Mouse (Mus musculus) kidney, adult 2 months (tissue): ENCODE measurements around the gene Actg2. TPM values are rescaled to one million over a fixed set of nuclear protein-coding genes. Genes with fewer than 3 reads are reported as not detected.

Experiments used
- DNase-seq: peaks from one replicate; pipeline ENCODE4 v3.0.0; 2021
- H3K27ac ChIP-seq: fragments of 200-500 bp; 2 replicates; pipeline ENCODE4 v1.5.1; 2012; ENCODE audit warnings: low read depth, low read length, control low read depth, inconsistent platforms; ENCODE audit not compliant: insufficient read depth
- H3K27me3 ChIP-seq: fragments of 200-500 bp; replicated peaks from 2 replicates; pipeline ENCODE4 v1.6.1; 2012; ENCODE audit warnings: mild to moderate bottlenecking, moderate library complexity, low read length, inconsistent platforms; ENCODE audit not compliant: control insufficient read depth, insufficient read depth
- H3K36me3 ChIP-seq: fragments of 200-500 bp; 2 replicates; pipeline ENCODE4 v1.6.1; 2012; ENCODE audit warnings: mild to moderate bottlenecking, moderate library complexity, low read length, inconsistent platforms; ENCODE audit not compliant: control insufficient read depth, insufficient read depth
- H3K4me1 ChIP-seq: fragments of 200-500 bp; 2 replicates; pipeline ENCODE4 v1.6.1; 2011; ENCODE audit warnings: low read length; ENCODE audit not compliant: control insufficient read depth, insufficient read depth
- H3K4me3 ChIP-seq: fragments of 200-500 bp; 2 replicates; pipeline ENCODE4 v1.5.1; 2011; ENCODE audit warnings: mild to moderate bottlenecking, low read depth, low read length, control low read depth; ENCODE audit not compliant: insufficient read depth
- CTCF ChIP-seq: fragments of 200-500 bp; conservative IDR thresholded peaks from 2 replicates; pipeline ENCODE4 v1.5.1; 2011; ENCODE audit warnings: low read depth, mild to moderate bottlenecking, control low read depth, low read length, moderate library complexity, mixed read lengths; ENCODE audit not compliant: insufficient read depth, insufficient read length
- POLR2A ChIP-seq: fragments of 200-500 bp; IDR thresholded peaks from one replicate; pipeline ENCODE4 v1.6.1; 2011; ENCODE audit warnings: low read depth, low read length, control low read depth
- WGBS: fragments of 180-500 bp; shearing (Covaris S2); methylation state at CpG from one replicate; pipeline ENCODE4 v1.1.7; 2018; 5-methylcytosine and 5-hydroxymethylcytosine counted together
- polyA plus RNA-seq: library from polyadenylated mRNA; depleted of rRNA; stranded (reverse); fragments of >200 nt; gene quantifications from 2 replicates; pipeline ENCODE4 v1.2.3, GENCODE M21; 2012

Gene Actg2
- polyA plus RNA-seq, 1 experiment: 2.0 TPM

DNA sequence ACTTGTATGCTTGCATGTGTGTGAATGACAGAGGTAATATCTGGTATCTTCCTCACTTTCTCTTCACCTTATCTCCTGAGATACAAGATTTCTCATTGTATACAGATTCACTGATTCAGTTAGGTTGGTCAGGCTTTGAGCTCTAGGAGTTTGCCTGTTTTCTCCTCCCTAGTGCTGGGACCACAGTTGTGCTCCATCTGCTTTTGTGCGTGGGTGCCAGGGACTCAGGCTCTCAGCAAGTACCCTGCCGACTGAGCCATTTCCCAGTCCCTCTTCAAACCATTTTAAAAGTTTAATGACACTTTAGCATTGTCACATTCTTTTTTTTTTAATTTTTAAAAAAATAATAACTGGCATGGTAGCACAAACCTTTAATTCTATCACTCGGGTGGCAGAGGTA, 20.9 kb downstream of the Actg2 start:
- Histone ChIP-seq H3K4me3 (no peak overlapping the region), H3K36me3 (no peaks in the 10 kb centered on the region), H3K4me1 (no peaks in the 10 kb centered on the region), H3K27ac (no peak overlapping the region), H3K27me3 (no peaks in the 10 kb centered on the region)
- no peak for TF ChIP-seq CTCF
- no peak for TF ChIP-seq POLR2A
- WGBS: 80% methylated on average over 3 of the region's 3 CpGs
- DNase-seq: no peak

DNA sequence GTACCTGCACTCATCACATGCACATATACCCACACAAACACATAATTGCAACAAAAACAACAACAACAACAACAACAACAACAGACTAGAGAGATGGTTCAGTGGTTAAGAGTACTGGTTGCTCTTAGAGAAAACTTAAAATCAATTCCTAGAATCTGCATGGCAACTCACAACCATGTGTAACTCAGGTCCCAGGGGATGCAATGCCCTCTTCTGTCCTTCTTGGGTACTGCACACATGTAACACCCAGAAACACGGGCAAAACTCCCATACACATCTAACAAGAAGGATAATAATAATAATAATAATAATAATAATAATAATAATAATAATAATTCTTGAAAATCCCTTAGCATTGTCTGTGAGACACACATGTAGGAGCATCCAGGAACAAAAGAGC, 23.6 kb downstream of the Actg2 start:
- Histone ChIP-seq H3K4me1 (no peaks in the 10 kb centered on the region), H3K36me3 (no peaks in the 10 kb centered on the region), H3K27me3 (no peaks in the 10 kb centered on the region), H3K4me3 (no peak overlapping the region), H3K27ac (no peak overlapping the region)
- TF ChIP-seq POLR2A (no peak), CTCF (peak; percentile 82)
- 4% methylated on average over 1 of the region's 1 CpGs for WGBS
- DNase-seq: peak; percentile 78

DNA sequence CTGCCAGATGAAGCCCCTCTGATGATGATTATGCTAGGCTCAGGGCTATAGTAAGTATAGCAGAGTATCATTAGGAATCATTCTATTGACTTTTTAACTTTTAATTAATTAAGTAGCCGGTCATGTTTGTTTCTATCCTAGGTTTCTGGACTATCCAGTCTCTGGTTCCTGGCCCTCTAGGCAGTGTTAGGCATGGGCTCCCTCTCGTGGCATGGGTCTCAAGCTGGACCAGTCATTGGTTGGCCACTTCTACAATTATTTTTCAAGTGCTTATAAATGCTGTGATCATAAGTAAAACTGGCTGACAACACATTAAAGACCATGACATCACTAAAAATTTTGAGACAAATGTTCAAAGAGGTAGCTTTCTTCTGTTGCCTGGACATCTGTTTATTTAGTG, 25.9 kb downstream of the Actg2 start:
- 55% methylated on average over 2 of the region's 2 CpGs for WGBS
- Histone ChIP-seq H3K27ac (no peak overlapping the region), H3K4me1 (peaks cover 6% of the 10 kb centered on the region; the same call in 1 of the 2 replicates)

DNA sequence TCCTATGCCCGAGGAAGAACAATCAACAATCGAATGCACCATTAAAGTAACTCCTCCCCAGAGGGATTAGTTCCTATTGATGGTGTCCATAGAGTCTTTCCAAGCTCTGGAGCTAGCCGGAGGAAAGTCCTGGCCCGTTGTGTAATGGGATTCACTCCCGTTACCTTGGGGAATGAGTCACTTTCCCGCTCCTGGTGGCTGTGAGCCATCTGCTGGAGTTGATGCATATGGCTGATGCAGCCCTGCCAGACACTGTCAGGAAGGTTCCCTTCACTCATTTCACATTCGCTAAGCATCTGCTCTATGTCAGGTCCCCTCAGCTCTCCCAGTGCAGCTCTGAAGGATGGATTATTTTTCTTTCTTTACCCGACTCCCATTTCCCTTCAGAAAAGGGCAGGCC, 26.6 kb downstream of the Actg2 start:
- Histone ChIP-seq H3K4me1 (peaks cover 6% of the 10 kb centered on the region; the same call in 1 of the 2 replicates), H3K36me3 (no peaks in the 10 kb centered on the region), H3K27ac (no peak overlapping the region), H3K27me3 (no peaks in the 10 kb centered on the region), H3K4me3 (no peak overlapping the region)
- TF ChIP-seq CTCF: no peak
- no peak for TF ChIP-seq POLR2A
- WGBS: 34% methylated on average over 8 of the region's 8 CpGs
- DNase-seq: peak; percentile 8

More for the DNA sequence above, 25.9 kb downstream of the Actg2 start:
- Histone ChIP-seq H3K36me3 (no peaks in the 10 kb centered on the region), H3K4me3 (no peak overlapping the region), H3K27me3 (no peaks in the 10 kb centered on the region)
- peak; percentile 46; the same call in 1 of the 2 replicates for TF ChIP-seq CTCF
- no peak for TF ChIP-seq POLR2A
- peak; percentile 10 for DNase-seq

DNA sequence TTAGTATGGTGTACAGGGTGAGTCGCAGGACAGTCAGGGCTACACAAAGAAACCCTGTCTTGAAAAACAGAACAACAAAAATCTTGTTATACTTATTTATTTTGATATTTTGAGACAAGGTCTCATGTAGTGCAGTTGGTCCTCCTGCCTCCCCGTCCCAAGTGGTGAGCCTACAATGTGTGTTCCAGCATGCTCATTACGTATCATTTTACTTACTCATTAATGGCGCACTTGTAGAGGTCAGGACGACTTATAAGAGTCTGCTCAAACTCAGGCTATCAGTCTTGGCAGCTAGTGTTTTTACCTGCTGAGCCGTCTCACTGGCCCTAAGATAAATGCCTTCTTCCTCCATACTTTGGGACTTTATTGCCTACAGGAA, 28.9 kb downstream of the Actg2 start:
- Histone ChIP-seq H3K4me3 (peak overlapping the region; percentile 27), H3K4me1 (peaks cover 14% of the 10 kb centered on the region), H3K27ac (peak overlapping the region; percentile 73), H3K27me3 (no peaks in the 10 kb centered on the region), H3K36me3 (no peaks in the 10 kb centered on the region)
- 13% methylated on average over 6 of the region's 6 CpGs for WGBS
- no peak for DNase-seq
- TF ChIP-seq CTCF (no peak), POLR2A (no peak)

DNA sequence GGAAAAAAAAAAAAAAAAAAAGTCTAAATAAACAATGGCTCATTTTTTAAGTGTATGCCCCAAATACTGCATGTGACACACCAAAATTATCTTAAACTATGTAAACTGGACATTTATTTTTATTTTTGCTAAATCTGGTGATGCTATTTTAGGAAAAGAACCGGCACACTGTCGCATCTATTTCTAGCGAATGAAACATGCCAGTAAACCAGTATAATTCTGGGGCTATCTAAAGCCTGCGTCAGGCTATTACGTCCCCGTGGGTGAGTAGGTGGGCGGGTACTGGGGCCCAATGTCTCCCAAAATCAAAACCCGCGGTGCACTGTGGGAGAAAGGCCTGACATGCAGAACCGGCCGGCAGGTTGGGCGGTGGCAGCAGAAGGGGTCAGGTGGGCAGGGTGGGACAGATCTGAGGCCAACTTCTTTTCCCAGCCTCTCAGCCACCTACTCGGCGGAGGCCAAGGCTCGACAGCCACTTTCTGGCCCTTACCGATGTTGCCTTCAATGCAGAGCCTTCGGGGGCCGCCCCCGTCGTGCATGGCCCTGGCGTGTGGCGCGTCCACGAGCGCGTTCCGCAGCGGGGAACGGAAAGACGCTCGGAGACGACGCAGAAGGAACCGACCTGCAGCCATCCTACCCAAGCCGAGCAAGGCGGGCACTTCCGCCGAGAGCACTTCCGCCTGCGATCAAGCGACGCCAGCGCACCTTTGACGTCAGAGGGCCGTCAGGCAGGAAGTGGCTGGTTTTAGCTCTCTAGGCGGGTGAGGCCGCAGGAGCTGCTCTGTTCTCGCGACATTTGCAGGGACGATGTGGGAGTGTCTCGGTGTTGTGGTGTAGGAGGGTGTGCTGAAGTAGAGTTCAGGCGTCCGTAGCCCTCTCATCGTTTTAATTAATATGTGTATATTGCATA, 29.6 kb downstream of the Actg2 start, which contains the start of gene Dguok:
Dguok (minus strand) TSS at position 712 of the 910 bp plus-strand sequence.
- TF ChIP-seq CTCF (no peak), POLR2A (peak; percentile 48)
- Histone ChIP-seq H3K27ac (peak within 1 kb of the TSS; percentile 90), H3K4me1 (peaks cover 19% of the 10 kb centered on the region), H3K36me3 (no peaks in the 10 kb centered on the region), H3K27me3 (no peaks in the 10 kb centered on the region), H3K4me3 (peak within 1 kb of the TSS; percentile 84)
- WGBS: under 1% methylated on average over 54 of the region's 54 CpGs
- DNase-seq: peak; percentile 98

DNA sequence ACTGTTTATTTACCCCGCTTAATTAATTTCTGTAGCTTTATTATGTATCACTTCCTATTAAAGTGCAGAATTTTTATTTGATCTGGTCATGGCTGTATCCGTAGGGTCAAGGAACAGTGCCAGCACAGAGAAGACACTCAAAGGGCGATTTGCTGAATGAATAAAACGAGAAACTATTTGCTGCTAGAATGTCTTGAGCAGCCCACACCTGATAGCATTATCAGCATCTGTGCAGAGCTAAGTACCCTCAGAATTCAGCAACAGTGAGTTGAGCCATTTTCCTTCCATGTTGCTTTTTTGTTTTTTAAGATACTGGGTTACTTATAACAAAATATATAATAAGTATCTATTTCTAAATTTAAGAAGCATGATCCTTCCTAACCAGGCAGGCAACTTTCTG, 30.5 kb downstream of the Actg2 start:
- TF ChIP-seq CTCF: no peak
- TF ChIP-seq POLR2A: no peak
- Histone ChIP-seq H3K4me3 (no peak overlapping the region), H3K27ac (no peak overlapping the region), H3K36me3 (no peaks in the 10 kb centered on the region), H3K27me3 (no peaks in the 10 kb centered on the region), H3K4me1 (peaks cover 23% of the 10 kb centered on the region)
- 84% methylated on average over 4 of the region's 4 CpGs for WGBS
- no peak for DNase-seq
